Mouse (Mus musculus): ENCODE measurements at regions not wholly inside any gene's neighbourhood (a gene's known extent, or its start where the extent isn't known, plus 50 kb on each side); places are given as distances from the start of the nearest gene placed in this dataset.
A peak's percentile ranks its signal among the peaks of the same experiment; 100 is the strongest.

DNA sequence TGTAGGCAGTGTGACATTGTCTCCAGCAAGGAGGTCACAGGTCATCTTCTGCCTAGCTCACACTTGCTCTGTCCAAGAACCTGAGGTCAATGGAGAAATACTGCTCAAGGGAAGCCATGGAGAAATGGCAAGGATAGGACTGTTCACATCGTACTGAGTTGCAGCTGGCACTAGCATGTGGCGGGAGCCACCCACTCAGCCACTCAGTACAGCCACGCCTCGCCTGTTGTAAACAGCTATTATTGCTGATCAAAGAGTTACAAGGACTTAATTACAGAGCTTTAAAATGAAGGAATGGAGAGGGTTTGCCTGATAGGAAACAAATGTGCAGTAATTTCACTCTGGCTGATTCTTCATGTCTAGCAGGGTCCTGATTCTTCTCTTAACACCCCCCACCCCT is 64.8 kb downstream of the Dll1 start:
- no peak for DNase-seq (ENCODE audit: low read depth, low spot score)

DNA sequence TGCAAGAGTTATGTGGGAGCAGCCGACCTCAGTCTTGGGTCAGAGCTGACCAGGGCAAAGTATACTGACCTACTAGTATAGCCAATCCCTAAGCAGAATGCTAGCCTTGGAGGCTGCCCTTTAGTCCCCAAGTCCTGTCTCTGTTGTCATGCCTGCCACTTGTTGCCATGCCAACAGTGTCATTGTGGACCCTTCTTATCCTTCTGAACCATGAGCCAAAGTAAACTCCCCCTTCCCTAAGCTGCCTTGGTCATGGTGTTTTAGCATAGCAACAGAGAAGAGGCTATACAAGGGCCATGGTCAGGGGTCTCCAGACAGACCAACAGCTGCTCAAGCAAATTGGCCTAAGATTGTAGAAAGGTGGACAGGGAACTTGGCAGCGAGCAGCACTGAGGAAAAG is 66.2 kb downstream of the Dll1 start:
- no peak for DNase-seq (ENCODE audit: low read depth, low spot score)

DNA sequence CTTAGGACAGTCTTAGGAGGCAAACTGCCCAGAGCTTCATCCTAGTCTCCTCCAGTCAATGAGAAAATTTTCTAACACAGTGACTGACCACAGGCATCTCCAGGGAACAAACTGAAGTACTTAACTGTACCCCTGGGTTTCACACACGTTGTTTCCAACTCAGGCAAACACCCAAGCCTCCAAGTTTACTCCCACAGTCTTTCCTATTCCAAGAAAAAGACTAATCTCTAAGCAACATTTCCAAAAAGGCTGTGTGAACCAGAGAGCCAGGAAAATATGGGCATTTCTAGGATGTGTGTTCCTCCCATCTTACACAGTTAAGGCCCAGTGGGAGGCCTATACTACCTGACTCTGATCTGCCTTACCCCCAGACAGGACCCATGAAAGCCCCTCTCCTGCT is 74.6 kb downstream of the Dll1 start:
- DNase-seq (ENCODE audit: low read depth, low spot score), result no peak

DNA sequence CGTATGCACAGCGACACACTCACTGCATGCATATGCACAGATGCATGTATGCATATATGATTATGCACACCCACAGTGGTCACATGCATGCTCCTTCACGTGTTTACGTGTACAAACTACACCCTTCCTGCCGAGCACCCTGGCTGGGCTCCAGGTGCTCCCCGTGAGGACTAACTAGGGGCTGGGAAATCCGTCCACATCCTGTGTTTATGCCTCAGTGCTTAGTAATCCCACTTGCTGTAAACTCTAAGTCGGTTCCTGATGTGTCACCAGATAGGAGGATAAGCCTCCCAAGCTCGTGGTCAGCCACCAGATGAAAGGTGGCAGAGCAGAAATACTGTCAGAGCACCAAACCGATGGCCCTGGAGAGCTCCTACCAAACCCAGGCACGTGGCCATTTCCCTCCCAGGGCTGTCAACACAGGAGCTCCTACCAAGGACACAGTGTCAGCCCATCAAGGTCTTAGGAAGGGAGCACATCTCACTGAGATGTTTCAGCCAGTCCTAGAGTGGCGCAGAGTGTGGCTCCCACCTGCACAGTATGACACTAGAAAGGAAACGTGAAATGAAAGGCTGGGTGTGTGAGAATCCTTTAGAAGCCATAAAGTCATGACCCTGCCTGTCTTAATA is 76.8 kb downstream of the Dll1 start:
- DNase-seq (ENCODE audit: low read depth, low spot score), result no peak

DNA sequence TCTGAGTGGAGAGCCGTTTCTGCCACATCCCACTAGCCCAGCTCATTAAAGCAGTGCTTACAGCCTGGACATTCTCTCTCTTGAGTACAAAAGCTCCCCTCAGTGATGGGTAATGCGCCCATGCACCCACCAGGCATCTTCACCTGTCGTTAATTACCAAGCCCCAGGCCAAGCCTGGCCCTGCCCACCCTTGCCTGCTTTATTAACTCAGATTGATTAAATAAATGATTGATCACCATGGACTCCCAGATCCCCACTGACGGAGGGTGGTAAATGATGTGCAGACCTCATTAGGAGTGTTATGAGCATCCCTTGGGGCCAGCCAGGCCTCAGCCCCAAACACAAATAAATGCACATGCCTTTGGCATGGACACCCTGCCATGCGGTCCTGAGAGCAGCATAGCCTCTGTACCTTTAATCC is 82.5 kb downstream of the Dll1 start:
- DNase-seq (ENCODE audit: low read depth, low spot score), result peak; percentile 12

DNA sequence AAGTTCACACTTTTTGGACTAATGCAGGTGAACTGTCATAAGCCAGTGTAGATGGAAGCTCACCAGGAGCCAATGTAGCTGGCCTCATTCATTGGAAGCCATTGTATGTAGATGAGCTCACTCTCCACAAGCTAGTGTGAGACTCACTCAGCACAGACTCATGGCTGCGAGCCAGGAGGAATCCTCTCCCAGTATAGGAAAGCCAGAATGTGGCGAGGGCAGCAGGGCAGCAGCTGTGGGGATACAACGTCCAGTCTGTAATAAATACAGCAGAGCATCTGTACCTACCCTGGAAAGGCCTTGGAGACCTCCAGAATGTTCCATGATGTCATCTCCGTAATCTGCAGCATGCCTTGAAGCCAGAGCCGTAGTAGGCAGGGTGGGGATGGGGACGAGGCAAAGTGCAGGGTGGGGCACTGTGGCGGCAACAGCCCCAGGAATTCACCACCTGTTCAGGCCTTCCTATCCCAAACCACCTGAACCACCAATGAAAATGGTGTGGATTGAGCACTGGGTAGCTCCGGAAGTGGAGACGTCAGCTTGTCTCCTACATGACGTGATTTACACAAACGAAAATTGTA is 84.1 kb downstream of the Dll1 start:
- DNase-seq (ENCODE audit: low read depth, low spot score), result no peak

DNA sequence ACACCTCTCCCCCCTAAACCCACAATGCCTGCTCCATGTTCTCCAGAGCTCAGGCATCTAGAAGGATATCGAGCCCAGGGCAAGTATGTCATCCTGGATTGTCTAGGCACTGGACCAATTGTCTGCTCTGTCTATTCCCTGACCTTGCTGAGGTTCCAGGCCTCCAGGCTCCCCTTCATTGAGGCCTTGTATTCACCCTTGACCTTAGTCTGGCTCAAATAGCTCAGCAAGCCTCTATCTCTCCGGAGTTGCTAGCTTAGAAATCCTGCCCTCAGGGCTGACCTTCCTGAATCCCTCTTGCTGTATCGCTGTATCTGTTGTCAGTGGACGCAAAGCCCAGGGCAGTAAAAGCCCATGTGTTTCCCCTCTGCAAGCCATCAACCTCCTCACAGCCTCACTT is 85.0 kb downstream of the Dll1 start:
- no peak for DNase-seq (ENCODE audit: low read depth, low spot score)

DNA sequence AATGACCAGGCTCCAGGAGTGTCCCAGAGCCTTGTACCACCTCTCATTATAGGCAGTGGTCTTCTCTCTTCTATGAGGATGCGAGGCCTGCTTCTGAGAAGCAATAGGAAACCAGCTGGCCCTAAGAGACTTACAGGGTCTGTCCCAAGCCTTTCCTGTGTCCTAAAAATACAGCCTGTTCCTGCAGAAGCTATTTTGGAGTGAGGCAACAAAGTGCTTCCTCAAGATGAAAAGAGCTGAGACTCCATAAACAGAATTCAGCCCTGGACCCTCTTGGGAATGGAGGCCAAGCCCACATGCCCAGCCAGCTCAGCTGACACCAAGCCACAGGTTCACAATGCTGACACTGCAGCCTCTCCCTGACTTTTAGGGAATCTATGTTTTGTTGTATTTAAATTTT is 86.3 kb downstream of the Dll1 start:
- no peak for DNase-seq (ENCODE audit: low read depth, low spot score)

DNA sequence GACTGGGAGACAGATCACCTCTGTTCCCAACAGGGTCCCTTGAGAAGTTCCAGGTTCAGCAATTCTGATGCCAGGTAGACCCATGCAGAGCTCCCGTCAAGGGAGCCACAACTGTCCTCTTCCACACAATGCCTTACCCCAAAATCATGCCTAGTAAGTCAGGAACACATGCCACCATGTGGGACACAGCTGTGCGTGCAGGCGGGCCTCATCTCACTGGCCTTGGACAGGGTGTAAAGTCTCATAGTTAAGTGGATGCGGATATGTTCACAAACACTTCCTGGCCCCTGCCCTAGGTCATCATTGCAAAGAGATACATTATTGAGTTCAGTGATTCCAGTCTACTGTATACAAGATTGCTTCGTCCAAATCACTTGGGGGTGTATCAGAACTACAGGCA is 87.6 kb downstream of the Dll1 start:
- no peak for DNase-seq (ENCODE audit: low read depth, low spot score)

DNA sequence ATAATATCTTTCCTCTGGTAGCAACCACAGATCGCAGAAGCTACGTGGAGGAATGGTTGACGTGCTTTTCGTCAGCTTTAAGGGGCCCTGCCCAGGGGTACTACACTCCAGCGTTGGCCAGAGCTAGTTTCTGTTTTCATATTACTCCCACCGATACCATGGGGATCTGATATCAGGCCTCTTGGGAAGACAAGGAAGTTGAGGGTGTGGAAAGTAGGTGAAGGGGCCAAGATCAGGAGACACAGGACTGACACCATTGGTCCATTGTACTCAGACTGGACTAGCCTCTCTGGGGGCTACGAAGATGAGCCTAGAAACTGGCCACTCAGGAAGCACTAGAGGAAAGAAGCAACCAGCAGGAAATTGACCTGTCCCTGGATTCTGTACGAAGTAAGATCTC is 88.0 kb downstream of the Dll1 start:
- DNase-seq (ENCODE audit: low read depth, low spot score), result no peak

DNA sequence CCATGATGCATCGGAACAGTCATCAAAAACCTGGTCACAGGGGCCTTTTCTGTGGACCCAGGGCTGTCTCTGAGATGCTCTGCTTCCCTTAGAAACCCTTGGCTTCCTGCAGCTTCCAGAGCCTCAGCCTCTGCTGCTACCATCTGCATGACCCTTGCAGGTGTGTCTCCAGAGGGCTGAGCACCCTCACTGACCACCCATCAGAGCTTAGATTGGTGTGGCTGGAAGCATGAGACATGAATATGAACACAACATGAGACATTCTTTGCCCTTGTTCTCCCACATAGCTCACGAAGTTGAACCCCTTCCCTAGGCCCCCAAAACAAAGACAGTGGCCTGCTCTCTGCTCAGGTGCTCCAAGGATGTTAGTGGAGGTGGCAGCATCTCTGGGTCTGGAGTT is 90.1 kb downstream of the Dll1 start:
- no peak for DNase-seq (ENCODE audit: low read depth, low spot score)

DNA sequence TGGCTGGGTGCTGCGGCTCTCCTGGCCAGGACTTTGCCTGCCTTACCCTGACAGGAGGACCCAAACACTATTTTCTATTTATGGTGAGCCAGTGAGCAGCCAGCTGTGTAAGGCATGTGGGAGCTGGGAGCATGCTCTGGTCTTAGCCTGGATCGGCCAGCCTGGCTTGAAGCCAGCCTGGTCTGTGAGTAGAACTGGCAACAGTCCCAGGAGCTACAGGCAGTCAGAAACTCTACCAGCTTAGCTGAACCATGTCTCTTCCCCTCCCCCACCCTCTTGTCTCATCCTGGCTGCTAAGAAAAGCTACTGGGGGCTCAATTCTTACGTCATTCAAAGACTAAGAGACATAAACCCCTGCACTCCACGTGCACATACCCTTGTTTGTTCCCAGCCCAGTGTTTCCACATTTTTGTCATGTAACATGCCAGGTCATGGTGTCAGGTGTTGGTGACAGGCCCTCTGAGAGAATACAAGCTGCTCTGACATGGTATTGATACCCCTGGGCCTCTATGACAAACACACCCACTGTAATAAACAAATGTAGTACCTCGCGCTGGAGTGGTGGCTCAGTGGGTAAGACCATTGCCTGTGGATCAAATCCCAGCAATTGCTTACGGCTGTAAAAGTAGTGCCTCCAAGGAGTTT is 91.2 kb downstream of the Dll1 start:
- DNase-seq (ENCODE audit: low read depth, low spot score), result no peak

DNA sequence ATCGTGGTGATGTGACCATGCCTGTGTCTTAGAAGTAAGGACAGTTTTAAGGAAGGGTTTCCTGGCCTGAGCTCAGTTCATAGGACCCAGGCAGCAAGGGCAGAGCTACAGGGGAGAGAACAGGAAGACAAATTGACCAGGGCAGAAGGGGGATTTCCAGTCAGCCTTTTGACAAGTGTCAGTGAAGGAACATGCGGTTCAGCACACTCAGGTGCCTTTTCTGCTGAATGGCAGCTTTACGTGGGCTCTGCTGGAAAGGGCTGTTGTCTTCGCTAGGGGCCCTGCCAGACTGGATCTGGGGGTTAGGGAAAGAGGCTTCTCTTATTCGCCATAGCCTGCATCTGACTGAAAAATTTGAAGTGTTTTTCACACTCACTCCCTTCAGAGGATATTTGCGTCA is 106.8 kb downstream of the Dll1 start:
- DNase-seq (ENCODE audit: low read depth, low spot score), result no peak

DNA sequence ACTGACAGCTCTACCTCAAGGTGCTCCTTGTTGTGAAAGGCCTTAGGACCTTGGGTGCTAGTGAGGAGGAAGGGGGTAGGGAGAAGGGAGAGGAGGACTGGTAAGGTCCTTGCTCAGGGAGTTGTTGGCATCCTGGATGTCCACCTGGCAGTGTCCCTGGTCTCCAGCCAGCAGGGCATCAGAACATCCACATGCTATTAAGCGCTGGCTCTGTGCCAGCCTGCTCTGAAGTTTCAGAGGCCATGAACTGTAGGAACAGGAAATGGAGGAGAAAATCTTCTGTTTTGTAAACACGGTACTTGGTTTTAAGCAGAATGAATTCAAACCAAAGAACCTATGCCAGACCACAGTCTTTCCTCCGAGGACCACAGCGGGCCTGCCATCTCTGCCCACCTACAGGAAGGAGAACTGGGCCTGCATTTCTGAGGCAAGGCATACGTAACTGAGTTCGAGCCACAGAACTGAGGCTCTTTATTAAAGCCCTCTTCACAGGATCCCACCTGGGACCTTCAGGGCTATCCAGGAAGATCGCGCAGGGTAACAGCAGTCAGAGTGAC is 107.5 kb downstream of the Dll1 start:
- no peak for DNase-seq (ENCODE audit: low read depth, low spot score)

DNA sequence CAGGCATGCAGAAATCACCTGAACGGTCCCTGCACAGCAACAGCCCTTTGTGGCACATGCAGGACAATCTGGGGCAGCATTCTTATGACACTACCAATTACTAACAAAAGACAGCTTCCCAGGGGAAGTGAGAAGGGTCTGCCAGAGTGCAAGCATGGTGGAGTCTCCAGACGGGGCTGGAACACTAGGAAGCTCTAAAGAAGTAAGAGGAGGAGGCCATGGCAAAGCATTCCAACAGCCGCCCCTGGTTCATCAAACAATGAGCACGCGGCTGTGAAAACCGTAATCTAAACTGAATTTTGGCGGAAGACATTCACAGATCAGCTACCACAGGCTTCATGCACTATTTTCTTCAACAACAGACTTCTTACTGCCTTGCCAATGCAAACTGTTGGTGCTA is 109.0 kb downstream of the Dll1 start:
- DNase-seq (ENCODE audit: low read depth, low spot score), result no peak

DNA sequence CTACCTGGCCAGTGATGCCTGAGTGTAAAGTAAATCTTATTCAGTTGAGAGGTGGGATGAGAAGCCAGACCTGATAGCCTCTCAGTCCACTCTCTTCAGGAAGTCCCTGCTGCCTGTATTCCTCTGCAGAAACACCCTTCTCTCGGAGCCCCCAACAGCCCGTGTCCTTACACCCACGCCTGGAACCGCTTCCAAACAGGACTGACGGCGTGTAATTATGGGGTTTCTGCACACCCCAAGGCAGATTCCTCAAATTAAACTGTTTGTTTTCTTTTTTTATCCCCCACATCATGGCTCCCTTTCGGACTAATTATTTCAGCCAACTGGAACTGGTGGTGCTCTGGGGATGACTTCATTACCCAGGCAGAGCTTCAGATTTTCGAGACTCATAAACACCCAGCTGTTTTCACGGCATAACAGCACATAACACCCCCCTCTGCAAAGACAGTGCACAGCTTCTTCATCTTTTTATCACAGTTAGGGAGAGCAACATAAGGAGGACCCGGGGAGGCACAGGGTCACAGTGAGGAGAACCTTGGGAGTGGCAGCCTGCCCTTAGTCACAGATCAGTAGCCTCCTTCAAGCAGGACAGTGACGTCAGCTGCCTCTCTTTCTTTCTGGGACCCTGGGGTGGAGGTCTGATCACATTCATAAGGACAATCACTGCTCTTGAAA is 117.1 kb downstream of the Dll1 start:
- DNase-seq (ENCODE audit: low read depth, low spot score), result no peak

DNA sequence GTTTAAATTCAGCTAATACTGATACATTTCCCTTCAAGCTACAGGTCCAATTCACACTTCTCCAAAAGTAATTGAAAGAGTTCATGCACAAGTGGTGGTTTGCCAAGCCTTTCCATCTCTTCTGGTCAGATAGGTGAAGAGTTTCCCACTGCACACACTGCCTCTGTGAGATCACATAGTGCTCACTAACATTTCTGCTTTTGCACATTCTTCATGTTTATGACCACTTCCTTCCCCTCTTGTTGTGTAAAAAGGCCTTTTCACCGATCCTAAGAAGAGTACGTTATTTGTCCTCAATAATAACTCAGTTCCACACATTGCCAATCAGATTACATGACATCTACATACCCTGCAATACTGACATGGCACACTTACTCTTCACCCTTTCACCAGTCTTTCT is 120.8 kb downstream of the Dll1 start:
- no peak for DNase-seq (ENCODE audit: low read depth, low spot score)

DNA sequence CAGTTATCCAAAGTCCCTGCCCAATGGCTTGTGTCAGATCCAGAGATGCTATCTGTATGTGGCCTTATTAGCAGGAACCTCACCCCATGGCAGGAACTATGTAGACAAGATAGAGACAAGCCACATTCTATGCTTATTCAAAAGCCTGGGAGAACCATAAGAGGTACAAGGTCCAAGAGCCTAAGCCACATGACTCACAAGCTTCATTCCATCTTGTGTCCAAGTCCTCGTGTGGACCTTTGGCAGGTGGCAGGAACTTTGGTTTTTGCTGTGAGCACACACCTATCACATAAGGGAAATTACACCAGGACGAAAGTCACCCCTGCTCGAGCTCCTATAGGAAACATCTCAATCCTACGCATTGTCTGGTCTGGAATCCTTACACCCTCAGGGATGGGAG is 122.9 kb downstream of the Dll1 start:
- DNase-seq (ENCODE audit: low read depth, low spot score), result no peak

DNA sequence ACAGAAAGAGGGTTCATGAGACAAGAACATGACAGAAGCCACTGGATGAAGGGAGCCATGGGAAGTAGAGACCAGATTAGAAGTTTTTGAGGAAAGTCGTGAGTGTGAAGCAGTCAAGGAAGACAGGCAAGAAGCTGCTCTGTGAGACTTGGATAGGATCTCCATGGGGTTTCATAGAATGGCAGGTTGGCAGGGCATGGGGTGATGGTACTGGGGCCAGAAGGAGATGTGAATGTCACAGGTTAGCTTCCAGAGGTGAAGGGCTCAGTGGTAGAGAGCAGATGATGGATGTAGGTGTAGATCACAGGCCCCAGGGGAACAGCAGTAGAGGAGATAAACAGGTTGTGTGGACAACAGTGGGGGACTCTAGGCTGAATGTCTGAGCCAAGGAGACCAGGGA is 123.4 kb downstream of the Dll1 start:
- DNase-seq (ENCODE audit: low read depth, low spot score), result no peak

DNA sequence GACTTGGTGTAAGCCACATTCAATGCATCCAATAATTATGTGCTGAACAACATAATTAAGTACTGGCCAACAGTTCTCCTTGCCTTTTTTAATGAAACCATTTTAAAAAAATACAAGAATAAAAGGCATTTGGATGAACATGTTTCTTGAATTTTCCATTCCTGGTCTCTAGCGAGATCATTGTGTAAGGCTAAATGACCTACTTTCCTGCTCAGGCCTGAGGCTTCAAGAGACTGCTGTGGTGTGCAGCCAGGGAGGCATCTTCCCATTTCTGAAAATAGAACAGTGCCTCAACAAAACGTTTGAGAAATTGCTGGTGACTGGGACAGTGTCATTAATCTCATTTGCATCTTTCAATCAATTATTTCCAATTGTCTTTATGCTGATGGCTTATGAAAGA is 124.5 kb downstream of the Dll1 start:
- no peak for DNase-seq (ENCODE audit: low read depth, low spot score)

DNA sequence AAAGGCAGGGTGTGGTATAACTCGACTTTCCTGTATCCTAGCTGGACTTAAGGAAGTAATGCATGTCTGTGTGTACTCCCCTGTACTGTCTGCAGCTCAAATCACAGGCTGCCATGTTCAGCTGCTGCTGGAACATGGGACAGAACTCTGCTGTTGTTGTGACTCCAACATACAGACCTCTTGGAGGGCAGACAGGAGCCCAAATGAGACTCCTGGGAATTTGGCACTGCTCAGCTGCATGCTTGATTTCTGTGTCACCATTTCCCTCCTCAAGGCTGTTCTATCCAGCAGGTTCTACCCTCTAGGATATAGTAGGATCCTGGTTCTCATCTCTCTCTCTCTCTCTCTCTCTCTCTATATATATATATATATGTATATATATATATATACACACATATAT is 125.0 kb downstream of the Dll1 start:
- no peak for DNase-seq (ENCODE audit: low read depth, low spot score)

DNA sequence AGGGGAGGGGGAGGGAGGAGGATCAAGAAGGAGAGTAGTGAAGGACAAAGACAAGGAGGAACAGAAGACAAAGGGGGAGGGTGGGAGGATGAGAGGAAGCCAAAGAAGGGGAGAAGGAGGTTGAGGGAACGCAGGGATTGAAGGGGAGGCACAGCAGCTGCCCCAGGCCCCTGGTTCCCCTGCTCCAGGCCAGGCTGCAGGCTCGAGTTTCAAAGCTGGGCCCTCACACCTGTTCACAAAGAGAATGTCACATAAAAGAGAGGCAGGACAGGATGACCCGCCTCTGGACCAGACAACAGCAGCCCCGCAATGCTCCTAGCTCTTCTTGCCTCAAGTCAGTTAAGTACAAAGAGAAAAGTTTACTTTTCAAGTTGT is 128.3 kb downstream of the Dll1 start:
- no peak for DNase-seq (ENCODE audit: low read depth, low spot score)
